Mouse (Mus musculus) heart, adult 9 months (tissue): ENCODE results near the gene 1700067P10Rik.
A peak's percentile ranks its signal among the peaks of the same experiment; 100 is the strongest.

Source experiments
- DNase-seq, 2 experiments: peaks; one replicate each; pipeline ENCODE4 v3.0.0; 2022; ENCODE audit warnings: low spot score in 2 of 2

The 1700067P10Rik gene

DNA sequence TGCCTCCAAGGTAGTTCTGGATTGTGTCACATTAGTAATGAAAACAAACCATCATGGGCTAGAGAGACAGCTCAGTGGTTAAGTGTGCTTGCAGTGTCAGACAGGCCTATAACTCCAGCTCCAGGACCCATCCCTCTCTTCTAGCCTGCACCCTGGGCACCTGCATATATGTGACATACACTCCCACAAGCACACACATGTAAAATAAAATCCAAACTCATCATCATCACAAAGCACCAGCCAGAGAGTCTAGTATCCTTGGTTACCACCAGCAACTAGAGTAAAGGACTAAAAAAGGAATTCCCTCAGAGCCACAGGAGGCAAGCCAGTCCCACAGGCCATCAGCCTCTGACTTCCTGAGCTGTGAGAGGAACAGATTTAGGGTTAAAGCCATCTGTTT lies at the start of gene 1700067P10Rik:
TSS of gene 1700067P10Rik (plus strand) at position 301 of the 400 bp plus-strand sequence.
- DNase-seq, result no peak

DNA sequence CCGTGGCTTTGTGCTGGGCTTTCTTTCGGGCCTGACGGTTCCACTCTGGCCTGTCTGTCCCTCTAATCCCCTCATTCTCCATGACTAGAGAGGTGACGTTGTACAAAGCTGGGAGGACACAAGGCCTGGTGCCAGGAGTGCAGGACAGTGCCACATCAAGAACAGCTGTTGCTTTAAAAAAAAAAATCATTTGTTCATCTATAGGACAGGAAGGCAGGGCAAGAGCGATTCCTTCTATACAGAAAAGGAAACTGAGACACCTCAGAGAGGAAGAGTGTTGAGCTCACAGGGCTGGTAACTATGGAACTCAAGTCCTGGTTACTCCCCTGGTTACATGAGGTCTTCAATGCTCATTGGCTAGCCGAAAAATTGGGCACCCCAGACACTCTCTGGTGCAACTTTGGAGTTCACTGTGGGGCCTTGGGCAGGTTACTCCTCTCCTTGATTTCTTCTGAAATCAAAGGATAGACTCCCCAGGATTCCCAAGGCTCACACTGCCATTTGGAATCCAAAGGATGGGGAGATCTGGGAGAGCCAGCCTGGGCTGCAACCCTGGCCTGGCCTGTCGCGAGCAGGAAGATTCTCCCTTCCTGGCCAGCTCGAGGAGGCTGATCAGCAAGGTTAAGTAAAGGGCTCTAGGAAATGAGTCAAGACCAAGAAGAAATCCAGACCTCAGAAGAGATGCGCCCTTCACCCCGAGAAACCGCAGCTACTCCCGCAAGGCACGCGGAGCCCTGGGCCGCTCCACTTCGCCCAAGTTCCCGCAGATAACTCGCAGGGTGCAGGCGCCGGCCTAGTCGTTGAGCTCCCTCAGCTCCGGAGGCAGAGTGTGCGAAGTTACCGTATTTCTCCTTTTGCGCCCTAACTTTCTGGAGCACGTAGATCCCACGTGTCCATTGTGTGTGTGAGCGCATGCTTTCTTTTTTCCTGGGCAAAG lies 47.5 kb upstream of the 1700067P10Rik start:
- DNase-seq, result peak; percentile 47 to 60

DNA sequence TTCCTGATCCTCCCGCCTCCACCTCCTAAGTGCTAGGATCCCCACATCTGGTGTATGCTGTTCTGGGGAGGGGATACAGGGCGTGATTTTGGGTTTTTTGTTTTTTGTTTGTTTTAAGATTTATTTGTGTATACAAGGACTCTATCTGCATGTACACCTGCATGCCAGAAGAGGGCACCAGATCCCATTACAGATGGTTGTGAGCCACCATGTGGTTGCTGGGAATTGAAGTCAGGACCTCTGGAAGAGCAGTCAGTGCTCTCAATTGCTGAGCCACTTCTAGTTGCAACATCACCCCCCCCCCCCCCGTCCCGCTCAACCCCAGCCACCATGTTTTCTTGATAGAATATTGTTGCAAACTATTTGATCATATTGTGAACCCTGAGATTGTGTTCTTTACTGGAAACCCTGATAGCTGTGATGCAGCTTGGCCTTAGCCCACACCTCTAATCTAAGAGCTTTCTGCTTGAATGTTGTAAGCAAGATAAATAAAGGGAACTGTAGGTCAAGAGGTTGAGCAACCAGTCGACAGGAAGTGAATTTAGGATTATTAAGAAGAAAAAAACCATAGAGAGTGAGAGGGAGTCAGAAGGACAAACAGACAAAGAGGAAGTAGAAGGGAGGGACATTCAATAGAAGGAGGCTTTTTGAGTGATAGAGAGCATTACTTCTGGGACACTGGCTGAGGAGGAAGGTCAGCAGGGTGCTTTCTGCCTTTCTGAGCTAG lies 45.8 kb upstream of the 1700067P10Rik start:
- no peak for DNase-seq

DNA sequence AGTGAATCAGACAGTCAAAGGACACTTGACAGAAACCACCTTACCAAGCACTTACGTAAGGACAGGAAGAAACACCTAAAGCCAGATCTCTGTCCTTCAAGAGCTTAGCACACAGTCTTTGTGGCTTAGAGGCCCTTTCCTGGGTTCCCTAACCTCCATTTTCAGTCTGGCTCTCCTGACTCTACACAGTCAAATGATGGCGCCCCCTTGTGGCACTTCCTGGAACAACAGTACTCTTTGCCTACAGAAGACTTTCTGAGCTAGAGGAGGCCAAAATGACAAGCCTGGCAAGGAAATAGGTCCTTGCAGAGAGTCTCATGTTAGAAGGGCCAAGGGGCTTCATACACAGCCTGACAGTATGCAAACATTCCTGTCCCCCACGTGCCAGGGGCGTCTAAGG lies 43.5 kb upstream of the 1700067P10Rik start:
- peak in 1 of 2 experiments; percentile 57 for DNase-seq

DNA sequence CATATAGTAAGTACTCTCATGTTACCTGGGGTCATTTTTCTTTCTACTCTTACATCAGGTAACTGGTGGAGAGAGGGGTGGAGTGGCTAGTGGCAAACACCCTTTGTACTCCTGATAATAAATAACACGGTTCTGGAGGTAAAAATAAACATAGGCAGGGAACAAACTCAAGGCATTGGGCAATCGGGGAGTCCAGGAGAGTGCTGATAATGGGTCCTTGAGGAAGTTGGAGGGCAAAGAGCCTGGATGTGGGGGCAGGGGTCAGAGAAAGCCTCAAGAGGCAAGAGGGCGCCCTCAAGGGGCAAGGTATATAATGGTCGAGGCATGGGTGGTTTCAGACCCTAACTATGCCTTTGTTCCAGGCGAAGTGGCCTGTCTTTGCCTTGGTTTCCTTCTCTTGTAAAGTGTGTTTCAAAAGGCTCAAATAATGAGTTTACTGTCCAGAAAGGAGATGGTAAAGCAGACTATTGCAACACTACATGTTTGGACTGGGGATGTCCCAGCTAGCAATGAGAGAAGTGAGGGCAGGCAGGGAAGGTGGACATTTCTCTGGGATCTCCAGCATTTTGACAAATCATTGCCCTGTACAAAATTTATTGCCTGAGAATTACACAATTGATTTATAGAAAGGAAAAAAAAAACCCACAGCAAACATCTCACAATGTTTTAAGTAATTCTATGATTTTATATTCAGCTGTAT lies 37.3 kb upstream of the 1700067P10Rik start:
- DNase-seq, result no peak

DNA sequence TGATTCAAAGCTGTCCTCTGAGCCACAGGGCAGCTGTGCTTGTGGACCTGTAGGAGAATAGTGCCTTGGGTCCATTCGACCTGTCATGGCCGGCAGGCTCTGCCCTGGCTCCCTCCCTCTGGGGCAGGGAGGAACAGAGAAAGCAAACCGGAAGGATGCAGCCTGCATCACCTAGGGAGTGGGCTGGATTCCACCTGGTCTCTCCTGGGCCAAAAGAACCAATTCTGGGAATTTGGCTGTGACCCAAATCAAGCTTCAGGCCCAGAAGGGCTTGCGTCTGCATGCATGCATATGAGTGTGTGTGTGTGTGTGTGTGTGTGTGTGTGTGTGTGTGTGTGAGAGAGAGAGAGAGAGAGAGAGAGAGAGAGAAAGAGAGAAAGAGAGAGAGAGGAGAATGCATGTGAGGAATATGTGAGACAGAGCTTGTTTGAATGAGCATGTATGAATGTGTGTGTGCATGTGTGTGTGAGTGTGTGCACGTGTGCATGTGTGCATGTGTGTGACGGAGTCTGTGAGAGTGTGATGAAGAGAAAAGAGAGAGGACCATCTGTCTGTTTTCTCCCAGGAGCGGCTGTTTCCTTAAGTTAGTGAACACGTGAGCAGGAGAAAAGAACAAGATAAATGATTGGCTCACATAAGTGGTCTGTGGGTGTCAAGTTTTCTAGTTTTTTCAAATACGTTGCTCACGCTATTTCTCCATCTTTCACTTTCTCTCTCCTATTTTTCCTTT lies 36.6 kb upstream of the 1700067P10Rik start:
- DNase-seq, result no peak

DNA sequence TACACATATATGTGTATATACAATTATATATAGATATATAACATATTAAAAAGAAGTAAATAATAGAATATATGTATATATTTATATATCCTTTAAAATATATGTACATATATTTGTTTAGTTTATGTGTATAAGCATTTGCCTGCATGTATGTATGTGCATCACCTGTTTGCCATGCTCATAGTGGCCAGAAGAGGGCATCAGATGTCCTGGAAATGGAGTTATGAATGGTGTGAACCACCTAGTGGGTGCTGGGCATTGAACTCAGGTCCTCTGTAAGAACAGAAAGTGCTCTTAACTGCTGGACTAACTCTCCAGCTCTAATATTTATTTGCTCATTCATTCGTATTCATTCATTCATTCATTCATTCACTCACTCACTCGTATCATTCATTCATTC lies 35.5 kb upstream of the 1700067P10Rik start:
- DNase-seq, result no peak

DNA sequence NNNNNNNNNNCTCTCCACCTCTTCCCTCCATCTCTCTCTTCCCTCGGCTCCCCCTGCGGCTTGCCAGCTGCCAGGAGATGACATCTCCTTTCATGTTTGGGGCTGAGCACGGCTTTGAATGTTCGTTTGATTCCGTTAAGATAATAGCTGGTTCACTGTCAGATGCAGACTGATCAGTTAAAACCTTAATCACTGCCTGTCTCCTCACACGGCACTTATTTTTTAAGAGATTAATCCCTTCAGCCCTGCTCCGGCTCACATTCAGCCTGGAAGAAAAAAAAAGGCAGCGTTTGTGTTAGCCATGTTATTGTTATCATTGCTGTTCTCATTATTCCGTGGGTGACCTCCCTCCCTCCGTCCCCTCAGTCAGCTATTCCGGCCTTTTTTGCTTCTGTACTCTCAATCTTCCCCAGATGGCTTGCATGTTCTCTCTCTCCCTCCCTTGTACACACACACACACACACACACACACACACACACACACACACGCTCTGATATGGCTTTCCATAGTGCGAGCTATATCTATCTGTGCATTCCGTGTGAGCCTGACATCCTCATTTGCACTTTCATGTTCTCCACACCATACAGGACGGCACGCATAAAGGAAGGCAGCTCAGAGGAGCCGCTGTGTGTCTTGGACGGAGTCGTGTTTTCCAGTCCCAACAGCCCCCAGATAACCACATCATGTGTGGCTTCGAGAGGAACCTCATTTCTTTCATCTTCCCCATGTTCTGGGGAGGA lies 33.9 kb upstream of the 1700067P10Rik start:
- no peak for DNase-seq

DNA sequence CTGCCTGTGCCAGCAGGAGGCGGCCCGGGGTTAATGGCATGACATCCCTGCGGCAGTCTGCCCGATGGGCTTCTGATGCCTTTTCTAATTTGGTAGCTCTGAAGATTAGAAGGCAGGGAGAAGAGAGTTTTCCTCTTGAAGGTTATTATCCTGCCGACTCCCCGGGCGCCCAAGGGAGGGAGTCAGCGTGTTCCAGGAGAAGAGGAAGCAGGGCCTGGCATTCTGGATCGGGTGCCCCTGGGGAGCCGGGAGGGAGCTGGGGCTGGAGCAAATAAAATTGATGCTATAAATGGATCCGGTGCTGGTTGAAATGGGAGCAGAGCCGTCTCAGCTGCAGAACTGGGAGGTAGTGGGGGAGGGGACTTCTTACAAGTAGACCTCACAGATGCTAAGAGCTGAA lies 31.7 kb upstream of the 1700067P10Rik start:
- peak in 1 of 2 experiments; percentile 11 for DNase-seq

DNA sequence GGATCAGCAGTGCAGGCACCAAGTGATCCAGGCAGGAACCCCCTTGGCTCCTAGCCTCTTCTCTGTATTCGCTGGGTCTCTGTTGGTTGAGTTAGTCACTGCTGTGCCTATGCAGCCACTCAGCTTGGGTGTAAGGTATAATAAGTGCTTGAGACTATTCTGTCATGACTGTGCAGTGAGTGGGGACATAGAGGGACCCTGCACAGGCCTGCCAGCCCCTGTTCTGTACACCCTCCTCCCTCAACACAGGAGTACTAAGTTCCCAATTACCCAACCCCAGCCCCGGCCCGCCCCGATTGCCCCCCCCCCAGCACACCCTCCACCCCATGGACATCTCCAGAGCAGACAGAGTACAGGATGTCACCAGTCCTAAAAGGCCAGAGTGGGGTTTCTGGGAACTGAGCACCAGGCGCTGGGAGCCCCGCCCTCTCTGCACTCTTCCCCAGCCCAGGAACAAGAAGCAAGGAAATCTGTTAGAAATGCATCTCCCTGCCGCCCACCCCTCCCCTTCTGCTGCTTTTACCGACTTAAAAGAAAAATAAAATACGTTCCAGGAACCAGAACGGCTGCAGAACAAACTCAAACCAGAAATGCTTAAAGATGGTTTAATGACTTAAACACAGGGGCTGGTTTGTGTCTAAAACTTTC lies 24.8 kb upstream of the 1700067P10Rik start:
- no peak for DNase-seq

DNA sequence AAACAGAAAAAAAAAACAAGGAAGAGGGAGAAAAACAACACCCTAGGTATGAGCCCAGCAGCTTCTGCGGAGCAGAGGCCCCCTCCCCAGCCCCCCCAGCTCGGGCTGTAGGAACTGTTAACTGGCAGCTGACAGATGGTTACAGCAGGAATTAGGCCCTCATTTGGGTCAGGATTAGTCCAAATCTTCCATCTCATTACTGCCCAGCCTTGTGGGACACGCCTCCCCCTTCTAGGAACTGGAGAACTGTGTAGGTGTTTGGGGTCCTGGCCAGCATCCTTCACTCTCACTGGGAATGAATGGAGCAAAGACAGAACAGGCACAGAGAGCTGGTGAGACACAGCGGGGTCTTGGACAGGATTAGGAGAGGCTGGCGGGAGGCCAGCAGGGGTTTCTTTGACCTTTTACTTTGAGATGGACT lies 24.0 kb upstream of the 1700067P10Rik start:
- no peak for DNase-seq

DNA sequence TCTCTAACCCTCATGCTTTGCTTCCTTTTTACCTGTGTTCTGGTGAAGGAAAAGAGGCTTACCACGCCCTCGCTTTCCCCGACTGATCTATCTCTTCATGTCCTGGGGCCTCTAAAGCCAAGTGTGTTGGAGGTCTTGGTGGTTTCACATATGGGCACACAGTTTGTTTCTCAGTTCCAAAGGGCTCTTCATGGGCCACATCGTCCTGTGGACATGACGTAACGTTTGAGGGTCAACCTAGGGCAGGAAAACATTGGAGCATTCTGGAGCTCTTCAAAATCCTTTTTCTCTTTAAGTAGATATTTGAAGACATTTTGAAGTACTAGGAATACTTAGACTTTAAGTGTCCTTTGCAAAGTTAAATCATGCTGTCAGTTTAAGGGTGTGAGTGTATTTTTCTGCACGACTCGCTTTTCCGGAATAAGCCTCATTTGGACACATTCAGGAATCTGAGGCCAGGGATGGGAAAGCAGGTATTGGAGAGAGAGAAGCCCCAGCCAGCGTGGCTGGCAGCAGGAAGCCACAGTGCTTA lies 22.0 kb upstream of the 1700067P10Rik start:
- DNase-seq, result no peak

DNA sequence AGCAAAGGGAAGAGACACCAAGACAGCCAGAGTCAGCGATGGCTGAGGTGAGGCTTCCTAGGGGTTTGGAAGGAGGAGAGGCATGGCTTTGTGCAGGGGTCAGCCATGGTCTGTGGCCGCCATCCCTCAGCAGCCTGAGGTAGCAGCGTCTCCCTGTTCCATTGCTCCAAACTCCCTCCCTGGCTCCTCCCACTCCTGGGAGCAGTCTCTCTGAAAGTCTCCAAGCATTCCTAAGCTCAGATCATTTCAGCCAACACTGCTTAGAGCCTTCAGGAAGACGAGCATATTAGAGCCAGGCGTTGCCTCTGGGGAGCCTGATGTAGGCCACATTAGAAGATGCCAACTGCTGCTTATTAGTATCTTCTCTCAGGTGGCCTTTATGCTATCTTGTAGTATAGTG lies 21.4 kb upstream of the 1700067P10Rik start:
- no peak for DNase-seq

DNA sequence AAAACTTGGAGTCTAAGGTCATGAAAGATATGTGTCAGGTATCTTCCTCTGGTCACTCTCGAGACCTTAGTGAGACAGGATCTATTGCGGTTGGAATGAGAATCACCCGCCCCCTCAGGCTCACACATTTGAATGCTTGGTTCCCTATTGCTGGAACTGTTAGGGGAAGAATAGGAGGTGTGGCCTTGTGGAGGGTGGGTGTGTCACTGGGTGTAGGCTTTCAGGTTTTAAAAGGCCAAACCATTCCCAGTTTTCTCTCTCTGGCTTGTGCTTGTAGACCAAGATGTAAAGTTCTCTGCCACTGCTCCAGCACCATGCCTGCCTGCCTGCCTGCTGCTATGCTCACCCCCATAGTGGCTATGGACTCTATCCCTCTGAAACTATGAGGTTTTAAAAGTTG lies 8.5 kb upstream of the 1700067P10Rik start:
- DNase-seq, result no peak

DNA sequence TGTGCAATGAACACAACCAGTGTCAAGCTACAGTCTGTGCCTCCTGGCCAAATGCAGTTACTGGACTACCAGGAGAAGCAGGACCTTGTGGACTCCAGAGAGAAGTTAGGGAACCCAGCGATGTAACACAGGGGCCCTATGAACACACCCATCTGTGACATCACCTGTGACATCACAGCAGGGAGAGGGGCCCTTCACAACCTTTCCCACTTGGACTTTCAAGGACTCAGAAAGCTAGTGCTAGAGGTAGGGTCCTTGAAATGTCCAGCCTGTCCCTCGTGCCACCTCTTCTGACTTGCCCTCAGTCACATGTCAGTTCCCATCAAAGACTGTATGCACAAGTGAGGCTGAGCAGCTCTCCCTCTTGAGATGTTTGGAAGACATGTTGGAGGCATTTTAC lies 327 bp downstream of the 1700067P10Rik start:
- DNase-seq, result no peak

DNA sequence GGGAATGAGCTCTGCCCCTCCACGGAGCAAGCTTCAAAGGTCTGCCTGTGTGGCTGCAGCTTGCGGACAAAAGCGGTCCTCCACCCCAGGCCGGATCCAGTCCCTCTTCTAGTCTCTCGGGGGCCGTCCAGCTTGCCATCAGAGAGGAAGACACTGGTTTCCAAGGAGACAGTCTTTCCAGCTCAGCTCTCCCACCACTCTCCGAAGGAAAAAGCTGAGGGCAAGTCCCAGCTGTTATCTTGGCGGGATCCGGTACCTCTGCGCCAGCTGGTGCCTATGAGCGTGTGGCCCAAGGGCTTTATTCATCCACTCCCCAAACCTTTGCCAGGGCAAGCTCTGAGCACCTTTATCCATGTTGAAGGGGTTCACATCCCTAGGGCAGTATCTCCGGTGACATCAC lies 1.2 kb downstream of the 1700067P10Rik start:
- no peak for DNase-seq

DNA sequence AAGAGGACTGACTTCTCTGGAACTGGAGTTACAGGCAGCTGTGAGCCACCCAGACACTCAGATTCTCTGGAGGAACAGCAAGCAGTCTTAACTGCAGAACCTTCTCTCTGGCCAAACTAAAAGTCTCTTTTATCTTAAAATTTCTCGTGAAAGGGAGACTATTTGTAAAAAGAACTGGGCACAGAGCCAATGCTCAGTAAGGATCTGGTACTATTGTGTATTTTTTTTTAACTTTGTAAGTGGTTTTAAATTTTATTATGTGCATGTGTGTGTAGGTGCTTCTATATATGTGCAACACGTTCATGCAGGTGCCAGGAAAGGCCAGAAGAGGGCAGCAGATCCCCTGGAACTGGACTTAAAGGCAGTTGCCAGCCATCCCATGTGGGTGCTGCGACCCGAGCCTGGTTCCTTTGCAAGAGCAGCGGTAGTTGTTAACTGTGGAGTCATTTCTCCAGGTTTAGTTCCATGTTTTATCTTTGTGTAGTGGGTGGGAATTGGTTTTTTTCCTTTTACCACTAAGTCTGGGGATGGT lies 4.2 kb downstream of the 1700067P10Rik start:
- DNase-seq, result no peak

DNA sequence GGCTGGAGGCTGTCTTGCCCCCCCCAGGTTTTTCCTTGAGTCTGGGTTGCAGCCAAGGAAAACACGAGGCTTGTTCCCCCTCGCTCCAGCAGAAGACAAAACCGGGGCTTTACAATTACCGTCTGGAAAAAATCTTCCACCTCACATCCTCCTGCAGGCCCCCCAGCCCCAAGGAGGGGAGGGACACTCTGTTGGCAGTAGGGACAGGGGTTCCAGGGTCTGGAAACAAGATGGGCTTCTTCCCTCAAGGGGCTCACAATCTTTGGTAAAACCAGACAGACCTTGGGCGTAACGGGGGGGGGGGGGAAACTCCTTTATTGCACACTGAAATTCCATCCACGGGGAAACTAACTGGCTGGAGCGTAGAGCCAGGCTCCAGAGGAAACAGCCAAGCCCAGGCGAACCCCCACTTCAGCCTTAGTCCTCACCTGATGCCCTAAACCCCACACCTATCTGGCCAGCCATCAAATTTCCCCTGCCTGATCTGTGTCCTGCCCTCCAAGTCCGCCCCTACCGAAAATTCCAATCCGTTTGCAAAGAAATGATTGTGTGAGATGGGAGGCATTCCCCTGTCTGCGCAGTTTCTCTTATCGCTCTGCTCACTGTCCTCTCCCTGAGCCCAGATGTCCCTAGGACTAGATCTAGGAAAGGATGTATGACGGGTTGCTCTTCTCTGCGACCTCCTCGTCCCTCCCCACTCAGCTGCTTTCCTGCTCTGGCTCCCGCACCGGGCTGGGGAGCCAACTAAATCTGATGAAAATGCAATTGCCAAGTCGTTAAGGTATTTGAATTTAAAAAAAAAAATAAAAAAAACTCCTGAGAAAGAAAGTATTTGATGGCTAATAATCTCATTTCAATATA lies 5.9 kb downstream of the 1700067P10Rik start:
- DNase-seq, result no peak

DNA sequence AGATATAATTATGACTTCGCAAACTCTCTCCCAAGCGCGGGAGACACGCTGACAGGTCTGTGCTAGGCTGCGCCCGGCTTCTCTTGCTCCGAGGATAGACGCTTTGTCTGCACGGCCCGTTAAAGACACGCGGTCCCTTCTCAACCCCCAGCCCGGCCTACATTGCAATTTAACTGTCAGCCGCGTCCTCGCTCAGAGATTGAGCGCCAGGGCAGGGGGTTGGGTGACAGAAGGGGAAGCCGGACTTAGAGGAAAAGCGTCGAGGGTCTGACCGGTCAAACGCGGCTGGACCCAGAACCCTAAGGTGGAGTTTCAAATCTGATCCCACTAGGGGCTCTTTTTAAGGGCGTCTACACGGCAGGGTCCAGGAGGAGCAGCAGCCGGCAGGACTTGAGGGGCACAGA lies 6.6 kb downstream of the 1700067P10Rik start:
- no peak for DNase-seq
